Mouse (Mus musculus): ENCODE results near the gene Med12l. TPM values are rescaled to one million over a fixed set of nuclear protein-coding genes. Genes with fewer than 3 reads are reported as not detected.
"Not testable (repeated sequence)": the region's sequence is repeated elsewhere in the genome, so short reads cannot be mapped to it uniquely, and the experiment has no call there.

The Med12l gene
- total RNA-seq, 4 experiments from 2014 or later: 46.1 to 52.7 (median 49.1) TPM

GRCm38 (mm10) chr3:59098540-59098939 is 92.9 kb downstream of the Med12l start:
- no peak for DNase-seq (ENCODE audit: low spot score in 2 of 2)

GRCm38 (mm10) chr3:59101218-59101986 is 95.8 kb downstream of the Med12l start, which contains the start of gene Gpr171:
Gene Gpr171, minus strand, starts transcription at chr3:59101821.
- no peak for DNase-seq (ENCODE audit: low spot score in 2 of 2)

GRCm38 (mm10) chr3:59102146-59102545 is 96.5 kb downstream of the Med12l start:
- no peak for DNase-seq (ENCODE audit: low spot score in 2 of 2)

- no peak for DNase-seq (ENCODE audit: low spot score in 2 of 2)
Measured at GRCm38 (mm10) chr3:59104462-59104861, 98.8 kb downstream of the Med12l start.

- DNase-seq (ENCODE audit: low spot score in 2 of 2): no peak
Measured at GRCm38 (mm10) chr3:59107439-59107838, 101.8 kb downstream of the Med12l start.

GRCm38 (mm10) chr3:59109834-59110233 is 104.2 kb downstream of the Med12l start:
- not testable (repeated sequence) for DNase-seq (ENCODE audit: low spot score in 2 of 2)

GRCm38 (mm10) chr3:59111944-59112343 is 106.3 kb downstream of the Med12l start:
- no peak for DNase-seq (ENCODE audit: low spot score in 2 of 2)

- DNase-seq (ENCODE audit: low spot score in 2 of 2): not testable (repeated sequence)
Measured at GRCm38 (mm10) chr3:59113291-59113690, 107.7 kb downstream of the Med12l start.

GRCm38 (mm10) chr3:59113973-59114517 is 108.4 kb downstream of the Med12l start:
- DNase-seq (ENCODE audit: low spot score in 2 of 2): no peak

- DNase-seq (ENCODE audit: low spot score in 2 of 2): no peak
Measured at GRCm38 (mm10) chr3:59121067-59121730, 115.6 kb downstream of the Med12l start.

GRCm38 (mm10) chr3:59121780-59122449 is 116.3 kb downstream of the Med12l start:
- no peak for DNase-seq (ENCODE audit: low spot score in 2 of 2)

GRCm38 (mm10) chr3:59125022-59125421 is 119.4 kb downstream of the Med12l start:
- no peak for DNase-seq (ENCODE audit: low spot score in 2 of 2)

GRCm38 (mm10) chr3:59125783-59126555 is 120.3 kb downstream of the Med12l start:
- DNase-seq (ENCODE audit: low spot score in 2 of 2): no peak

GRCm38 (mm10) chr3:59128681-59129080 is 123.1 kb downstream of the Med12l start:
- DNase-seq (ENCODE audit: low spot score in 2 of 2): no peak

- DNase-seq (ENCODE audit: low spot score in 2 of 2): no peak
Measured at GRCm38 (mm10) chr3:59129547-59129946, 123.9 kb downstream of the Med12l start.

GRCm38 (mm10) chr3:59130431-59130830 is 124.8 kb downstream of the Med12l start:
- DNase-seq (ENCODE audit: low spot score in 2 of 2): no peak

- DNase-seq (ENCODE audit: low spot score in 2 of 2): no peak
Measured at GRCm38 (mm10) chr3:59131081-59131480, 125.5 kb downstream of the Med12l start.

GRCm38 (mm10) chr3:59131966-59132365 is 126.3 kb downstream of the Med12l start:
- DNase-seq (ENCODE audit: low spot score in 2 of 2): no peak

- no peak for DNase-seq (ENCODE audit: low spot score in 2 of 2)
Measured at GRCm38 (mm10) chr3:59133189-59133588, 127.6 kb downstream of the Med12l start.

- DNase-seq (ENCODE audit: low spot score in 2 of 2): no peak
Measured at GRCm38 (mm10) chr3:59135911-59136653, 130.5 kb downstream of the Med12l start.

All from left cerebral cortex, adult 8-10 months (tissue).